Mouse (Mus musculus) hindbrain, embryonic 10.5 days (tissue): ENCODE results near the gene Selenos. TPM values are rescaled to one million over a fixed set of nuclear protein-coding genes. Genes with fewer than 3 reads are reported as not detected.
A peak's percentile ranks its signal among the peaks of the same experiment; 100 is the strongest.

Experiments
- DNase-seq: peaks from one replicate; pipeline ENCODE4 v3.0.0-alpha.2; 2017; ENCODE audit warnings: low spot score
- H3K27ac ChIP-seq: fragments of 300-500 bp; sonication (generic); 2 replicates; pipeline ENCODE4 v1.5.1; 2016; ENCODE audit warnings: mild to moderate bottlenecking, moderate library complexity
- H3K27me3 ChIP-seq: fragments of 300-500 bp; sonication (generic); 2 replicates; pipeline ENCODE4 v1.6.1; 2016; ENCODE audit warnings: mild to moderate bottlenecking; ENCODE audit not compliant: poor library complexity, insufficient read depth, severe bottlenecking
- H3K36me3 ChIP-seq: fragments of 300-500 bp; sonication (generic); 2 replicates; pipeline ENCODE4 v1.6.1; 2016; ENCODE audit warnings: mild to moderate bottlenecking, moderate library complexity
- H3K4me1 ChIP-seq: fragments of 300-500 bp; sonication (generic); replicated peaks from 2 replicates; pipeline ENCODE4 v1.6.1; 2016; ENCODE audit warnings: mild to moderate bottlenecking
- H3K4me3 ChIP-seq: fragments of 300-500 bp; sonication (generic); 2 replicates; pipeline ENCODE4 v1.5.1; 2016; ENCODE audit warnings: mild to moderate bottlenecking, moderate library complexity
- H3K9me3 ChIP-seq: fragments of 300-500 bp; sonication (generic); 2 replicates; pipeline ENCODE4 v1.6.1; 2016; ENCODE audit warnings: mild to moderate bottlenecking, moderate library complexity
- WGBS: fragments of 180-500 bp; shearing (Covaris S2); methylation state at CpG from one replicate; pipeline ENCODE4 v1.1.7; 2016; 5-methylcytosine and 5-hydroxymethylcytosine counted together
- polyA plus RNA-seq: library from polyadenylated mRNA; unstranded; fragments of >200 nt; fragmentation: Nextera tagmentation; extraction: Ambion mirVana; gene quantifications from 2 replicates; pipeline ENCODE4 v1.2.1, GENCODE M21; 2016

Selenos gene
- polyA plus RNA-seq, 1 experiment from 2014 or later: 90.0 TPM

DNA sequence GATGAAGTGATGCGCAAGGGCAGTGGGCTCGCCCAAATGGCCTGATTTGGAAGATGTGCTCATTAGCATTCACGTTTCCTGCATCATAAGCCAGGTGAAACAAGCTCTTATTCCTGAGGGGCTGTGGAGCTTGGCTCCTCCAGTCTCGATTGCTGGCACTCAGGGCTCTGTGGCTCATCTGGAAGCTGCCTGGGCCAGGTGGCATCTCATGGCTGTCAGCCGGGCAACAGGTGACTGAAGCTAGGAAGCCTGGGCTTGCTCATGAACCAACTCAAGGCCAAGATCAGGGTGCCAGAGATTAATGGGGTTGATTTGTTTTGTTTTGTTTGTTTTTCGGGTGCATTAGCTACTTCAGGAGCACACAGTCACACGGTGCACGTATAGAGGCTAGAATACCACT is 13.2 kb downstream of the Selenos start:
- 89% methylated on average over 8 of the region's 8 CpGs for WGBS
- peaks cover 57% of the 10 kb centered on the region for H3K36me3 ChIP-seq
- no peaks in the 10 kb centered on the region for H3K4me1 ChIP-seq
- H3K9me3 ChIP-seq: no peaks in the 10 kb centered on the region
- no peak overlapping the region for H3K4me3 ChIP-seq
- DNase-seq: no peak
- H3K27me3 ChIP-seq: no peaks in the 10 kb centered on the region
- no peak overlapping the region for H3K27ac ChIP-seq

DNA sequence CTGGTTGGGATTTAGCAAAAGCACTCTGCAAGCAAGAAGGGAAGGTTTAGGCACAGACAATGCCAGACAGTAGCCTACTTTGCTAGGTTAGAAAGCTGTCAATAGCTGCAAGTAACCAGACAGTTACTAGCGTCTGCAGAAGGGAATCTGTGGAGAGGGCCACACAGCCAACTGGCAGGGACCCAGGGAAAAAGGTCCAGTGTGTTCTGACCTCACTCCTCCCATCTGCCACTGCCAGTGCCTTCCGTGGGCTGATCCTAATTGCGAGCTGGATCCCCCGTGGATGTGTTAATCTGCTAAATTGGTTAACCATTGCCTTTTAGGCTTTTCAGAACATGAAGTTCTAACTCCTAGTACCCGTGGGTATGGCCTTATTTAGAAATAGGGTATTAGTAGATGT is 14.7 kb downstream of the Selenos start:
- Histone ChIP-seq H3K36me3 (peaks cover 42% of the 10 kb centered on the region), H3K9me3 (no peaks in the 10 kb centered on the region), H3K27ac (no peak overlapping the region), H3K4me1 (0 out of 2 replicates have a peak, but pooled peaks cover 5% of the 10 kb centered on the region), H3K27me3 (no peaks in the 10 kb centered on the region), H3K4me3 (no peak overlapping the region)
- DNase-seq: no peak
- 83% methylated on average over 5 of the region's 5 CpGs for WGBS

DNA sequence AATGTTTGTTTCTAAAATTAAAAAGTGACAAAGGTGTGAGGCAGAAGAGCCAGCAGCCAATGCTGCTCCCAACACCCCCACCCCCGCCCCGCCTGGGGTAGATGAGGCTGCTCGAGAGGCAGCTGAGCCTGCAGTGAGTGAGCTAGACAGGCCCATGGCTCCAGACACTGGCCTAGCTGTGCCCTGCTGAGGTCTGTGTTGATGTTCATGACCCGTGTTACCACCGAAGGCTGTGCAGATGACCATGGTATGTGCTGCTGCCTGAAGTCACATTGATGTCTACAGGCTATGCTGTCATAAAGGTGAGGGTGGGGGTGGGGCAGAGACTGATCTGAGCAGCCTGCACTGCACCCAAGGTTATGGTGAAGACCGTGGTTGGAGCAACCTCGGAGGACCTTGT is 19.4 kb downstream of the Selenos start:
- no peaks in the 10 kb centered on the region for H3K27me3 ChIP-seq
- no peak for DNase-seq
- no peak overlapping the region for H3K4me3 ChIP-seq
- no peaks in the 10 kb centered on the region for H3K36me3 ChIP-seq
- H3K27ac ChIP-seq: no peak overlapping the region
- 0 out of 2 replicates have a peak, but pooled peaks cover 5% of the 10 kb centered on the region for H3K4me1 ChIP-seq
- 79% methylated on average over 7 of the region's 7 CpGs for WGBS
- no peaks in the 10 kb centered on the region for H3K9me3 ChIP-seq

DNA sequence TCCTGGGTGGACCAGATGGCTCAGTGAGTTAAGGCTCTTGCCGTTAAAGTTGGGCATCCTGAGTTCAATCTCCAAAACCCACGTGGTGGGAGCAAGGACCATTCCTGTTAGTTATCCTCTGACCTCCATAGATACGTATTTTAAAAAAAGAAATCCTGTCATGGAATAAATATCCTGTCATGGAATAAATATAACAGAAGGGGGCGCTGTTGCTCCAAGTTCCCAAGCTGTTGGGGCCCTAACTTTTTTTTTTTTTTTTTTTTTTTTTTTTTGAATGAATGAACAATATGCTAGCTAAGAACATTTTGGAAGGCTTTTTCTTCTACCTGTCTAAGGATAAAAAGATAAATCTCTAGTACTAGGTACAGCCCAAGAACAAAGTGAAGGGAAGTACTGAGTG is 22.4 kb downstream of the Selenos start:
- H3K4me1 ChIP-seq: 0 out of 2 replicates have a peak, but pooled peaks cover 5% of the 10 kb centered on the region
- WGBS: 10% methylated on average over 4 of the region's 4 CpGs
- no peak overlapping the region for H3K4me3 ChIP-seq
- H3K27ac ChIP-seq: no peak overlapping the region
- no peak for DNase-seq
- H3K36me3 ChIP-seq: no peaks in the 10 kb centered on the region
- H3K27me3 ChIP-seq: no peaks in the 10 kb centered on the region
- no peaks in the 10 kb centered on the region for H3K9me3 ChIP-seq

DNA sequence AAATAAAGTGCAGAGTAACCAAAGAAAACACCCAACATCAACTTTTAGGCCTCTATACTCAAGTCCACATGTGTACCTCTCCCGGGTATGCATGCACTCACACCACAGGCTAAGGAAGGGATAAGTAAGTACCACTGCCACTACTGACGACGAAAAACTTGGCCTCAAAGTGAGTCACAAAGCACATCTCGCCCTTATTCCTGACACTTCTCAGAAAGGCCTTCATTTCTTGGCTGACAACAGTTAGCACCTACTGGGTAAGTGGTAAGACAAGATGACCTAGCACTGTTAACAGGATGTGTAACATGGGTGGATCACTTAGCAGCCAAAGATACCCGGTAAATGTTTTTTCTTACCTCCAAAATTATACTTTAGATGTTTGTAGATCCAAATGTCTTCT is 25.1 kb downstream of the Selenos start:
- no peaks in the 10 kb centered on the region for H3K9me3 ChIP-seq
- no peaks in the 10 kb centered on the region for H3K36me3 ChIP-seq
- H3K27ac ChIP-seq: no peak overlapping the region
- 0 out of 2 replicates have a peak, but pooled peaks cover 2% of the 10 kb centered on the region for H3K27me3 ChIP-seq
- peaks cover 4% of the 10 kb centered on the region; the same call in 1 of the 2 replicates for H3K4me1 ChIP-seq
- no peak for DNase-seq
- no peak overlapping the region for H3K4me3 ChIP-seq
- 89% methylated on average over 5 of the region's 5 CpGs for WGBS

DNA sequence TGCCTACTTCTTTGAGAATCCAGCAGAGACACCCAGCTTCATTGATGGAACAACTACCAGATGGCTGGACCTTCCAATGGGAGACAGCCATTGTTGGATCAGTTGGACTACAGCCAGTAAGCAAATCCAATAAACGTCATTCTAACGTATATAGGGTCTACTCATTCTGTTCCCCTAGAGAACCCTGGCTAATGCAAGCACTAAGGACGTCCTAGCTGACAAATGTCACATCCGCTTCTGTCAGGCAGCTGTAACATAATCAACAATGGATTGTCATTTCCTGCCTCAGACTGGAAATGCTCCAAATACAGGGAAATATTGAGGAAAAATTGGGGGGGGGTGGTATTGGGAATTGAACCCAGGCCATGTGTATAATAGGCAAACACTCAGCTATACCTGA is 26.3 kb downstream of the Selenos start:
- 78% methylated on average over 4 of the region's 4 CpGs for WGBS
- H3K27ac ChIP-seq: no peak overlapping the region
- no peaks in the 10 kb centered on the region for H3K9me3 ChIP-seq
- no peaks in the 10 kb centered on the region for H3K36me3 ChIP-seq
- H3K4me3 ChIP-seq: no peak overlapping the region
- H3K4me1 ChIP-seq: peaks cover 8% of the 10 kb centered on the region
- DNase-seq: no peak
- 0 out of 2 replicates have a peak, but pooled peaks cover 2% of the 10 kb centered on the region for H3K27me3 ChIP-seq

DNA sequence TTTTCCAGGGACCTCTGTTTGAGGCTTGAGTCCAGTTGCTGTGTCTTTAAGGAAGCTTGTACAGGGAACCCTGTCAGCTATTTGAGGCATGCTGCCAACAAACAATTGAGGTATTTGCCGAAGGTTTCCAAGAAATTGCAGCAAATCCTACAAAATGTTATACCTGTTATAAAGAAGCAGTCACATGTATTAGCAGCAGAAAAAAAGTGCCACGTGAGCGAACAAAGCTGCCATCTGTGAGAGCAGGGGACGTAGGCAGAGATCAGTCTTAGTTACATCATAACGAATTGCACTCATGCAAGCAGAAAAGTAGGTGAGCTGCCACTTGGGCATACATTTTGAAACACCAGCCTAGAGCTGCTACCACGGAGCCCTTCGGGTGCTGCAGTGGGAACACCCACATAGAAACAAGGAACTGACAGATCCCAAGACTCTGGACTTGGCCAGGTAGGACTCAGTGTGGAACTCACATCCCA is 27.2 kb downstream of the Selenos start:
- Histone ChIP-seq H3K4me1 (peaks cover 14% of the 10 kb centered on the region), H3K4me3 (no peak overlapping the region), H3K27ac (no peak overlapping the region), H3K9me3 (no peaks in the 10 kb centered on the region), H3K36me3 (no peaks in the 10 kb centered on the region), H3K27me3 (0 out of 2 replicates have a peak, but pooled peaks cover 2% of the 10 kb centered on the region)
- DNase-seq: no peak
- WGBS: 87% methylated on average over 7 of the region's 7 CpGs

DNA sequence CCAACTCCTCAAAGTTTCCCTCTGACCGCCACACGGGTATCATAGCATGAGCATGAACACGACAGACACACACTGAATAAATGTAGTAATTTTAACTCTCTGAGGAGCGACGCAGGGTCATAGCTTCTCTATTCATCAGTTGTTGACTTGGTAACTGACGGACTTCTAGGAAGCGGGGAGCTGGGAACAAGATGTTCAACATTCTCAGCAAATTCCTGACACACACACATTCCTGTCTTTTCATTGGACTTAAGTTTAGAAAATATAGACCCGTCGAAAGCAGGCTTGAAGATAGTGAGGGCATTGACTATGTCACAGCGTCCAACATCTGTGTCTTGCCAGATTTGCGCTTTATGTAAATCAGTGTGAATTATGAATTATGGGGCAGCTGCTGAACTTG is 27.8 kb downstream of the Selenos start:
- Histone ChIP-seq H3K9me3 (no peaks in the 10 kb centered on the region), H3K4me1 (peaks cover 15% of the 10 kb centered on the region), H3K4me3 (no peak overlapping the region), H3K27me3 (0 out of 2 replicates have a peak, but pooled peaks cover 2% of the 10 kb centered on the region), H3K27ac (no peak overlapping the region), H3K36me3 (no peaks in the 10 kb centered on the region; the same call in 1 of the 2 replicates)
- WGBS: 78% methylated on average over 11 of the region's 11 CpGs
- DNase-seq: no peak

DNA sequence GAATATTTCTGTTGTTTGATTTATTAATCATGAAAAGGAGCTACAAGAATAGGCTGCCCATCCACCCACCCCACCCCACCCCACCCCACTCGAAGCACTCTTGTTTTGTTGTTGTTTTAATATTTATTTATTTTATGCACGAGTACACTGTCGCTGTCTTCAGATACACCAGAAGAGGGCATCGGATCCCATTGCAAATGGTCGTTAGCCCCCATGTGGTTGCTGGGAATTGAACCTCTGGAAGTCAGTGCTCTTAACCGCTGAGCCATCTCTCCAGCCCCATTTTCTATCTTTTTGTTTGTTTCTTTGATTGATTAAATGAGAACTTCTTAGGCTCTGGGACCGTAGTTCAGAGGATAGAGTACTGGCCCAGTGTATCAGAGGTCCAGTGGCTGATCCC is 28.5 kb downstream of the Selenos start:
- peaks cover 3% of the 10 kb centered on the region for H3K36me3 ChIP-seq
- no peak overlapping the region for H3K27ac ChIP-seq
- 0 out of 2 replicates have a peak, but pooled peaks cover 2% of the 10 kb centered on the region for H3K27me3 ChIP-seq
- peaks cover 18% of the 10 kb centered on the region for H3K4me1 ChIP-seq
- DNase-seq: peak; percentile 40
- no peak overlapping the region for H3K4me3 ChIP-seq
- no peaks in the 10 kb centered on the region for H3K9me3 ChIP-seq
- 12% methylated on average over 7 of the region's 7 CpGs for WGBS

DNA sequence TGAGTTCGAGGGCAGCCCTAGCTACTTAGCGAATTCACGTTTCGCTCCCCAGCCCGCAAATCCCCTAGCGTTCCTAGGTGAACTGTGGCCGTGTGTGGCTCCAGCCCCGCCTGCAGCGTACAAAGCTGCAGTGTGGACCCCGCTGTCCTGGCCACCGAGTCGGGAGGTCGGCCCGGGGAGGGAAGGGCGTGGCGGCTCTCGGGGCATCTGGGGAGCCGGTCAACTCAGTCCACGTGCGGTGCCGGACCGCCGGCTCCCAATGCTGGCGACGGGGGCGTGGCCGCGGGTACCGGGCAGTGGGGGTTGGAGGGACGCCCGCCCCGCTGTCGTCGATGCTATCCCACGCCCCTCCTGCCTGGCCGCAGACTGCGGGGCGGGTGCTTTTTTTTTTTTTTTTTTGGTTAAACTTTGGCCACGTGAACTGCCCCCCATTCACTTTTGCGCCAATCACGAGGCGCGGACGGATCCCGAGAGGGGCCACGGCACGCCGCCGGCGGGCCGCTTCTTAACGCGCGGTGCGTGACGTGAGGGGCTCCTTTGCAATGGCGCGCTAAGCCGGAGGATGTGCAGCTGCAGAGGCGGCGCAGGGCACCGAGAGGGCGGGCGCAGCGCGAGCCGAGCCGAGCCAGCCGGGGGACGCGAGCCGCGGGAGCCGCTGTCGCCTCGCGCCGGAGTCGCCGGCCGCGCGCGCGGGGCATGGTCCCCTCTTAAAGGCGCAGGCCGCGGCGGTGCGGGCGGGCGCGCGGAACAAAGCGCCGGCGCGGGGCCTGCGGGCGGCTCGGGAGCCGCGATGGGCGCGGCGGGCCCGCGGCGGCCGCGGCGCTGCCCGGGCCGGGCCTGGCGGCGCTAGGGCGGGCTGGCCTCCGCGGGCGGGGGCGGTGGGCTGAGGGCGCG is 29.8 kb downstream of the Selenos start, which contains the start of gene Chsy1:
TSS of gene Chsy1 (plus strand) at position 555 of the 894 bp plus-strand sequence.
- H3K27me3 ChIP-seq: 0 out of 2 replicates have a peak, but pooled peaks cover 2% of the 10 kb centered on the region
- peak within 1 kb of the TSS; percentile 93 for H3K4me3 ChIP-seq
- H3K4me1 ChIP-seq: peaks cover 25% of the 10 kb centered on the region
- peaks cover 3% of the 10 kb centered on the region for H3K36me3 ChIP-seq
- peak; percentile 93 for DNase-seq
- H3K27ac ChIP-seq: peak within 1 kb of the TSS; percentile 97
- WGBS: 3% methylated on average over 123 of the region's 123 CpGs
- no peaks in the 10 kb centered on the region for H3K9me3 ChIP-seq

DNA sequence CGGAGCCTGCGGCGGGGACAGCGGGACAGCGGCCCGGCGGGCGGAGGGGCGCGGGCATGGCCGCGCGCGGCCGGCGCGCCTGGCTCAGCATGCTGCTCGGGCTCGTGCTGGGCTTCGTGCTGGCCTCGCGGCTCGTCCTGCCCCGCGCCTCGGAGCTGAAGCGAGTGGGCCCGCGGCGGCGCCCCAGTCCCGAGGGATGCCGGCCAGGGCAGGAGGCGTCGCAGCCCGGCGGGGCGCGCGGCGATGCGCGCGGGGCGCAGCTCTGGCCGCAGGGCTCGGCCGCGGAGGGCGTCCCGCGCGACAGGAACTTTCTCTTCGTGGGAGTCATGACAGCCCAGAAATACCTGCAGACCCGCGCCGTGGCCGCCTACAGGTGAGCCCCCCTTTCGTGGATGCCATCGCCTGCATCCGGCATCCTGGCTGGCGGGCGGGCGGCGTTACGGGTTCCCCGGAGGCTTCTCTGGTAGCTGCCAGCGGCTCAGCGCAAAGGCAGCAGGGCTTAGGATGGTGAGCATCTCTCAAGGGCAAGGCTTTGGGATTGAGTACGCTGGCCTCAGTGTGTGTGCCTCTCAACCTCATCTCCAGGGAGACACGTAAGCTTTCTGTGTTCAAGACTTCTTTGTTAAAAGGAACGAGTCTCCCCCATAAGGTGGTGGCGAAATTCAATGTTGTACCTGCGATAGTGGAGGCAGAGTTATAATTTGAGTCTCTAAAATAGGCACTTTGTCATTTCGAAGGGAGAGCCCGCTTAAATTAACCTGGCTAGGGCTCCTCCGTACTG is 30.6 kb downstream of the Selenos start:
- Histone ChIP-seq H3K4me3 (peak overlapping the region; percentile 93), H3K4me1 (peaks cover 34% of the 10 kb centered on the region), H3K36me3 (peaks cover 9% of the 10 kb centered on the region), H3K27ac (peak overlapping the region; percentile 97), H3K27me3 (0 out of 2 replicates have a peak, but pooled peaks cover 2% of the 10 kb centered on the region), H3K9me3 (no peaks in the 10 kb centered on the region)
- DNase-seq: peak; percentile 63
- under 1% methylated on average over 77 of the region's 77 CpGs for WGBS

DNA sequence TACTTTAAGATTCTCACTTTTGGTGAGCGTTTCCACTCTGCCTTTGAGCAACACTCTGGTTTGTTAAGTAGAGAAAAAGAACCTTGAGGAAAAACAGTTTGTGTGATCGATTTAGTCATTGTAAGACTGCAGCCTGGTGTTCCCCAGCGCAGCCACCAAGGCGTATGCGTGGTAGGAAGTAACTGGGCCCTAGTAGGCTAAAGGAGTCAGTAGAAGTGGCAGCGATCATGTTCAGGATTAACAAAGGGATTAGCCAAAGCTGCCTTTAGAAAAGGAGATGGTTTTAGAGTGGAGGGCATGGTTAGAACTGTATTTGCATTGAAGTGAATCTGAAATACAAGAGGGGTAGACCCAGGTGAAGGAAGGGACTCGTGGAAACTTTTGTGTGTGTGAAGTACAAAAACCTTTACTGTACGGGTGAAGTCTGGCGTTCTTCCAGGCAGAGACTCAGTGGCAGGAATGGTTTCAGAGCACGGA is 31.2 kb downstream of the Selenos start:
- peak; percentile 30 for DNase-seq
- Histone ChIP-seq H3K36me3 (peaks cover 9% of the 10 kb centered on the region), H3K4me1 (peaks cover 40% of the 10 kb centered on the region), H3K9me3 (no peaks in the 10 kb centered on the region), H3K27ac (peak overlapping the region; percentile 97), H3K27me3 (0 out of 2 replicates have a peak, but pooled peaks cover 2% of the 10 kb centered on the region), H3K4me3 (peak overlapping the region; percentile 93)
- WGBS: 7% methylated on average over 10 of the region's 10 CpGs
